Mouse (Mus musculus) heart, embryonic 11.5 days (tissue): ENCODE measurements around the gene Ibtk. TPM values are rescaled to one million over a fixed set of nuclear protein-coding genes. Genes with fewer than 3 reads are reported as not detected.
A peak's percentile ranks its signal among the peaks of the same experiment; 100 is the strongest.

ENCODE experiments used
- ATAC-seq: fragments of 200-750 bp; cut with Nextera tagmentation; replicated peaks from 2 replicates; pipeline ENCODE4 v1.8.0; 2017; ENCODE audit warnings: moderate library complexity; ENCODE audit not compliant: insufficient number of reproducible peaks, low FRiP score, low TSS enrichment
- H3K27ac ChIP-seq: fragments of 300-500 bp; sonication (generic); 2 replicates; pipeline ENCODE4 v1.5.1; 2014; ENCODE audit warnings: mild to moderate bottlenecking, low read depth, low read length
- H3K27me3 ChIP-seq: fragments of 300-500 bp; sonication (generic); 2 replicates; pipeline ENCODE4 v1.6.1; 2014; ENCODE audit warnings: mild to moderate bottlenecking, low read length, mixed read lengths; ENCODE audit not compliant: control insufficient read depth, insufficient read depth
- H3K36me3 ChIP-seq: fragments of 300-500 bp; sonication (generic); 2 replicates; pipeline ENCODE4 v1.6.1; 2014; ENCODE audit warnings: mild to moderate bottlenecking, low read length, moderate library complexity, mixed read lengths; ENCODE audit not compliant: control insufficient read depth, insufficient read depth
- H3K4me1 ChIP-seq: fragments of 300-500 bp; sonication (generic); 2 replicates; pipeline ENCODE4 v1.6.1; 2014; ENCODE audit warnings: low read length; ENCODE audit not compliant: control insufficient read depth, insufficient read depth
- H3K4me2 ChIP-seq: fragments of 300-500 bp; sonication (generic); 2 replicates; pipeline ENCODE4 v1.6.1; 2014; ENCODE audit warnings: mild to moderate bottlenecking, moderate library complexity
- H3K4me3 ChIP-seq: fragments of 300-500 bp; sonication (generic); 2 replicates; pipeline ENCODE4 v1.5.1; 2014; ENCODE audit warnings: low read depth, low read length
- H3K9ac ChIP-seq: fragments of 300-500 bp; sonication (generic); 2 replicates; pipeline ENCODE4 v1.6.1; 2014; ENCODE audit warnings: mild to moderate bottlenecking, low read depth, low read length, moderate library complexity
- H3K9me3 ChIP-seq: fragments of 300-500 bp; sonication (generic); replicated peaks from 2 replicates; pipeline ENCODE4 v1.6.1; 2016; ENCODE audit warnings: low read length; ENCODE audit not compliant: control insufficient read depth
- WGBS: fragments of 180-500 bp; shearing (Covaris S2); extraction: QIAGEN DNeasy Blood & Tissue Kit; methylation state at CpG from one replicate; pipeline ENCODE4 v1.1.7; 2014; ENCODE audit not compliant: insufficient replicate concordance; 5-methylcytosine and 5-hydroxymethylcytosine counted together
- polyA plus RNA-seq: library from polyadenylated mRNA; unstranded; fragments of >200 nt; fragmentation: Nextera tagmentation; extraction: Ambion mirVana; gene quantifications from 2 replicates; pipeline ENCODE4 v1.2.1, GENCODE M21; 2014

Ibtk gene
- polyA plus RNA-seq, 1 experiment from 2014 or later = 33.0 TPM

DNA sequence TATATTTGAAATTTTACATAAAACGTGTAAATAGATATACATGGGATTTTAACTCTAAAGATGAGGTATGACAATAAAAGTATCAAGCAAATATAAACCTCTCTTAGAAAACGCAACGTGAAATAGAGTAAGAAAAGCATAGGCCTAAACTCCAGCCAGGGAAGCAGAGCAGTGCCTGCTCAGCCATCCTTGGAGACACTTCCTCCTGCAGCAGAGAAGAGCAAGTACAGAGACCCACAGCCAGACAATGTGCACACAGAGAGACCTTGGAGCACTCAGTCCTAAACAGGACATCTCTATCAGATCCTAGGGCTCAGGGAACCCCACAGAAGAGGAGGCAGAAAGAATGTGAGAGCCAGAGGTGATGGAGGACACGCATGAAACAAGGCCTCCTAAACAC lies 7.0 kb downstream of the Ibtk start:
- Histone ChIP-seq H3K27ac (no peak overlapping the region), H3K9ac (no peak overlapping the region), H3K4me3 (no peak overlapping the region), H3K4me2 (no peak overlapping the region), H3K9me3 (no peaks in the 10 kb centered on the region), H3K36me3 (peaks cover 8% of the 10 kb centered on the region; the same call in 1 of the 2 replicates), H3K4me1 (peaks cover 4% of the 10 kb centered on the region; the same call in 1 of the 2 replicates), H3K27me3 (no peaks in the 10 kb centered on the region)
- no peak for ATAC-seq
- 83% methylated on average over 4 of the region's 4 CpGs for WGBS

DNA sequence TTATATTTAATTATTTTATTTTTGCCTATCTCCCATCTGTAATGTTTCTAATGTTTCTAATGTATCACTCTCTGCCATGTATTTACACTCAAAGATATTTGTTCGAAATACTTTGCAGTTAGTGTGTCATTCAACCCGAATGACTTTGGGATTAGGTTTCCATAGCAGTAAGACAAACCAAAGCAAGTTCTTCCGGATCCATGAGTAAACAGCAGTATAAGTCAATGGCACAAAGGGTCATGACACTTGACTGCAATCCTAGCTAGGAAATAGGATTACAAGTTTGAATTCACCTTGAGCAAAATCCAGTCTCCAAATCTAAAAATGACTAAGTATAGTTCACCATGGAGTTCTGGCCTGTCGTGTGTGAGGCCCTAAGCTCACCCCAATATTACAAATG lies 9.9 kb downstream of the Ibtk start:
- ATAC-seq = no peak
- H3K27ac ChIP-seq = no peak overlapping the region
- 87% methylated on average over 4 of the region's 4 CpGs for WGBS
- H3K27me3 ChIP-seq = no peaks in the 10 kb centered on the region
- no peak overlapping the region for H3K4me3 ChIP-seq
- no peak overlapping the region for H3K4me2 ChIP-seq
- no peaks in the 10 kb centered on the region for H3K4me1 ChIP-seq
- no peaks in the 10 kb centered on the region for H3K9me3 ChIP-seq
- no peak overlapping the region for H3K9ac ChIP-seq
- H3K36me3 ChIP-seq = peaks cover 15% of the 10 kb centered on the region; the same call in 1 of the 2 replicates

DNA sequence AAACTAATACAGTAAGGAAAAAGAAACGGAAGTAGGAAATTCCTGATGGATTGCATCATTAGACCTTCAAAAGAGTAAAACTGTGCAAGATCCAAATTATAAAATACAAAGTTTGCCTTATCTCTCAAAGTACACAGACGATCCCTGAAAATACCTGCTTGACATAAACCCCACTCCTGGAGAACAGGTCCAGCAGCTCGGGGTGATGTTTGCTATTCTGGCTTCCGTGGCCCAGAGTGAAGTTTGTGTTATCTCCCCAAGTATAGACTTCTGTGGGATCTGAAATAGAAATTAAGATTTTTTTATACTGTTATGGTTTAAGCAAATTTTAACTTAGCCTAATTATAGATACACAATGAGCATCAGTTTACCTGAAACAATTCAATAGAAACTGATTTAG lies 14.3 kb downstream of the Ibtk start:
- Histone ChIP-seq H3K4me2 (no peak overlapping the region), H3K4me1 (no peaks in the 10 kb centered on the region), H3K9me3 (no peaks in the 10 kb centered on the region), H3K36me3 (peaks cover 26% of the 10 kb centered on the region), H3K4me3 (no peak overlapping the region), H3K27me3 (no peaks in the 10 kb centered on the region), H3K27ac (no peak overlapping the region), H3K9ac (no peak overlapping the region)
- WGBS = 86% methylated on average over 4 of the region's 4 CpGs
- no peak for ATAC-seq

DNA sequence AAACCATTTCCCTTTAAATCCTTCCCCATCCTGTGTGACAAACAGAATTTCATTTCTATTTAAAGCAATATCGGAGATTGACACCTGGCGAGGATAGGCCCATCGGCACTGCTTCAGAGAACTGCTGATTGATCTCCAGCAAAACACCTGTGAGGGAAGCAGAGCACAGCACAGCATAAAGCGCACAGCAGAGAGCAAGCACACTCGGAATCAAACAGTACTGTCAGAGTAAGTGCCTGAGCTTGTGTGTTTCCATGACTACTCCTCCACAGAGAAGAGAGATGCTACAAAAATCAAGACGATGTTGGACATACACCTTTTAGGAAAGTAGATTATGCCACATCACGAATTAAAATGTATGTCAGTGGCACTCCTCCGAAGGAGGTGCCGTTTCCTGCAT lies 25.1 kb downstream of the Ibtk start:
- H3K36me3 ChIP-seq = peaks cover 34% of the 10 kb centered on the region
- no peak for ATAC-seq
- no peaks in the 10 kb centered on the region for H3K27me3 ChIP-seq
- no peaks in the 10 kb centered on the region for H3K9me3 ChIP-seq
- 92% methylated on average over 9 of the region's 9 CpGs for WGBS
- H3K4me1 ChIP-seq = no peaks in the 10 kb centered on the region
- H3K27ac ChIP-seq = no peak overlapping the region
- H3K4me3 ChIP-seq = no peak overlapping the region
- H3K9ac ChIP-seq = no peak overlapping the region
- H3K4me2 ChIP-seq = no peak overlapping the region

DNA sequence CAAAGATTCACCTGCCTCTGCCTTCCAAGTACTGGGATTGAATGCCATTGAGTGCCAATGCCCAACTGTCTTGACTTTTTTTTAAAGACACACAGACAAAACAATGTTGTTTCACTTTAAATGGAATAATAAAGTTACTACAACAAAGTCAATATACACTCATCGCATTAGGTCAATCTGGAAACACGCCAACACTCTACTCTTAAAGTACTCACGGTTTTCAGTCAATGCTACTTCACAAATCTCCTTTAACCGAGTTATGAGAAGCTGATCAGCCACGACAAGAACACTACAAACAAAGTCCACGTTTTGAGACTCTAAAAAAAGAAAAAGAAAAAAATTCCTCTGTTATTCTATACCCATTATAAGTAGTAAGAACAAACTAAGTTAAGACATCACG lies 31.8 kb downstream of the Ibtk start:
- ATAC-seq = no peak
- 91% methylated on average over 7 of the region's 7 CpGs for WGBS
- no peak overlapping the region for H3K9ac ChIP-seq
- H3K27me3 ChIP-seq = no peaks in the 10 kb centered on the region
- H3K4me2 ChIP-seq = no peak overlapping the region
- no peak overlapping the region for H3K27ac ChIP-seq
- H3K4me3 ChIP-seq = no peak overlapping the region
- H3K9me3 ChIP-seq = no peaks in the 10 kb centered on the region
- H3K36me3 ChIP-seq = peaks cover 38% of the 10 kb centered on the region
- H3K4me1 ChIP-seq = no peaks in the 10 kb centered on the region

DNA sequence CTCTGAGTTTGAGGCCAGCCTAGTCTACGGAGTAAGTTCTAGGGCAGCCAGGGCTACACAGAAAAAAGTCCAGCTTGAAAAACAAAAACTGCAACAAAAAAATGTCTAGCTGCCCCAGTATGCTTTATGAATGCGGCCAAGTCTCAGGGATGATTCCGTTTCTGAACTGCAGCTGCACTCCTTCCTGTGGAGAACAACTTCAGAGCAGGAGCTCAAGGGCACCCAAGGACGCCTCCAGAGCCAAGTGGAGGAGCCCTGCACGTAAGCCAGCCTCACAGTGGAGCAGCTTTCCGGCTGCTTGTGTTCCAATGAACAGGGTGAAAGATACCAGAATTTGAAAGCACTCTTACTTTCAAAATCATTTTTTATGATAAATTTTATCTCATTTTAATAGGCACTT lies 41.8 kb downstream of the Ibtk start:
- H3K27me3 ChIP-seq = no peaks in the 10 kb centered on the region
- no peaks in the 10 kb centered on the region for H3K4me1 ChIP-seq
- ATAC-seq = no peak
- H3K9ac ChIP-seq = no peak overlapping the region
- WGBS = 76% methylated on average over 6 of the region's 6 CpGs
- H3K36me3 ChIP-seq = peaks cover 31% of the 10 kb centered on the region
- H3K9me3 ChIP-seq = no peaks in the 10 kb centered on the region
- H3K27ac ChIP-seq = 0 out of 2 replicates have a peak overlapping the region, but pooled peaks have one; percentile 1
- H3K4me2 ChIP-seq = no peak overlapping the region
- H3K4me3 ChIP-seq = no peak overlapping the region

DNA sequence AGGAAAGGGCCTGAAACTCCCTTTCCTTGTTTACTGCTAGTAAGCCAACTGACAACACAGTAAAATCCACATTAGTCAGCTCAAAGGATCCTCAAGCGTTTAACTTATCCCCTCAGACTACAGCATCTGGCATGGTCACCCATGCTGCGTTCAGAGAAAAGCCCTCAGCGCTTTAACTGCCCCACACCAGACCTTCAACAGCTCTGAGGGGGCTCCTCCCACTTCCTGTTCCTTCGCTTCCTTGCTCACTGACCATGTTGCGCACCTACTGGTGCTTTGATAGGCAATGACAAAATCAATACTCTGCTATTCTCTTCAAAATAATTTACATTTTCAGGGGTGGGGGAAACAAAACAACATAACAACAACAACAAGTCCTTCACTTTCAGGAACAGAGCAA lies 47.2 kb downstream of the Ibtk start:
- no peak overlapping the region for H3K27ac ChIP-seq
- H3K27me3 ChIP-seq = no peaks in the 10 kb centered on the region
- WGBS = 83% methylated on average over 5 of the region's 5 CpGs
- H3K36me3 ChIP-seq = peaks cover 30% of the 10 kb centered on the region
- no peak for ATAC-seq
- no peaks in the 10 kb centered on the region for H3K4me1 ChIP-seq
- H3K4me3 ChIP-seq = no peak overlapping the region
- no peaks in the 10 kb centered on the region for H3K9me3 ChIP-seq
- no peak overlapping the region for H3K9ac ChIP-seq
- H3K4me2 ChIP-seq = no peak overlapping the region

DNA sequence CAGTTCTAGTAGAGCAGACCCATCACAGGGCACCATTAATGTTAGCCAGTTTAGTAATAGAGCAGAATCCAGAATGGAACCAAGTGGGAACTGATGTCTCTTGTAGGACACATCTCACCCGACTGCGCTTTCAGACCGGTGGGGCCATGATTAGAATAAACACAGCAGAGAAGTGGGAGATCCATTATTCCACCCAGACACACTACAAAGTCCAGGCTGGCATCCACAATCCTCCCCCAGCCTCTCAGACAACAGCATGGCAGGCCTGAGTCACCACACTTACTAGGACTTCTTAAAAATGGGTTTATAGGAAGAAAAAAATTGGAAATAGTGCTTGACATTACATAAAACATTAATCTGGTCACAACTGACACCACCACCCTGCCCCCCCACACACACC lies 53.5 kb downstream of the Ibtk start:
- H3K27ac ChIP-seq = no peak overlapping the region
- no peak overlapping the region for H3K9ac ChIP-seq
- ATAC-seq = no peak
- WGBS = 97% methylated on average over 3 of the region's 3 CpGs
- no peaks in the 10 kb centered on the region for H3K27me3 ChIP-seq
- H3K4me2 ChIP-seq = no peak overlapping the region
- H3K4me3 ChIP-seq = no peak overlapping the region
- peaks cover 3% of the 10 kb centered on the region for H3K36me3 ChIP-seq
- H3K4me1 ChIP-seq = no peaks in the 10 kb centered on the region
- no peaks in the 10 kb centered on the region for H3K9me3 ChIP-seq

DNA sequence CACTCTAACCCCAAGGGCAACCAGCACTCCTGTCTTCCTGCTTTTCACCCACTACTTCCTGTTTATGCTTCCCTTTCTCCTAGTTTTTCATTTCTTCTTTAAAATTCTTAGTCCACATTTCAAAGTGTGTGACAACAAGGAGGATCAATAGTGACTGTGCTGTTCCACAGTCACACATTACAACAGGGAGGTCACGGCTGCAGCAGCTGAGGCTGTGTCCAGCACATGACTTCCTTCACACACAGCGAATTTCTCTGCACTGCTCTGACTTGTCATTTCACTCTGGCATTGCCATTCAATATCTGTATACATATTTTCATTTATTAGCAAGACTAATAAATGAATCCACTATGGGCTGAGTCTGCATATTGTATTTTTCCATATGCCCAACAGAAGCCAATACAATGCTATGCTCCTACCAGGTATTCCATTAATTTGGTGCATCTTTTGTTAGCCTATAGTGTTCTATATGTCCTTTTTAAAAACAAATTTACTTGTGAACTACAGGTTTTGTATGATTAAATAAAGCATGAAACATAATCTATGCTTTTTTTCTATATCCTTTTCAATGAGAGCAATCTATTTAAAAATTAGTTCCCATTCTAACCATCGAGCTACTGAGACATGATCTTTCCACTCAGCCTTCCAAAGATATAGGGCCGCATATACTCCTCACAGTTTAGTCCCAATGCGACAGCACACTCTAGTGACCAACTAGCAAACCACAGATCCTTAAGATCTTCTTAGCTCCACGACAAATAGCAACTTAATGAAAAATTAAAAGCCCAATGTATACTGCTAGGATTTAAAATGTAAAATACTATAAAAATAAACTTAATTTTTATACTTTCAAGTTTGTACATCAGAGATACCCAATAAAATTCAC lies 55.7 kb downstream of the Ibtk start:
- Histone ChIP-seq H3K27me3 (no peaks in the 10 kb centered on the region), H3K9ac (no peak overlapping the region), H3K27ac (no peak overlapping the region), H3K4me1 (no peaks in the 10 kb centered on the region), H3K9me3 (no peaks in the 10 kb centered on the region), H3K36me3 (peaks cover 7% of the 10 kb centered on the region), H3K4me3 (no peak overlapping the region), H3K4me2 (no peak overlapping the region)
- 63% methylated on average over 6 of the region's 6 CpGs for WGBS
- ATAC-seq = no peak
